In genomic region chr6:29697139-29697538, GRCm38 (mm10) we compare ENCODE assay signal across 24 mouse cellular contexts. TPM values are rescaled to one million over a fixed set of nuclear protein-coding genes. Genes with fewer than 3 reads are reported as not detected.
DNase-seq lines count a peak whose midpoint lies in the region; ATAC-seq and TF ChIP-seq lines count a peak whose summit lies in the region.
"Had no signal": no experiment of that assay in that cellular context is flagged by ENCODE, and none has a peak within 500 bp of the region (broad histone marks: within the 10 kb centered on the region; RNA-seq: fewer than 3 reads in every experiment).

No protein-coding gene starts in this region.

- peak overlapping the region; percentile 75 for H3K27ac ChIP-seq in heart, embryonic 11.5 days (ENCODE audit: low read depth, low read length)
- H3K27ac ChIP-seq in midbrain, embryonic 11.5 days (ENCODE audit: low read depth, low read length): no peak overlapping the region
- H3K27ac ChIP-seq in midbrain, embryonic 15.5 days: no peak overlapping the region
- peak overlapping the region; percentile 95 for H3K27ac ChIP-seq in liver, postnatal 0 days (ENCODE audit: low read depth)
- no peak overlapping the region for H3K27ac ChIP-seq in neural tube, embryonic 15.5 days (replicated peaks)
- H3K27ac ChIP-seq: embryonic facial prominence, embryonic 13.5 days; kidney, embryonic 15.5 days; left cerebral cortex, adult 2 months had no signal

- intact Hi-C loops in heart, postnatal 36 days (cut with DNase I): no loop called here

- TF ChIP-seq EP300 in liver, postnatal 0 days (IDR thresholded peaks at IDR 0.05; ENCODE audit: low read depth): no peak

- no peak for DNase-seq in heart, postnatal 36 days
- DNase-seq in midbrain, embryonic 11.5 days (ENCODE audit: low spot score, missing footprints): no peak
- DNase-seq in liver: peak; percentile 46
- DNase-seq in liver, postnatal 0 days: no peak
- DNase-seq: B cell, adult 2 months; cerebellum, adult 9-11 months; heart, adult 11 months; heart, postnatal 10 days; kidney, postnatal 4 days; layer of hippocampus, adult 9-11 months; left cerebral cortex, postnatal 4 days; lung, adult 18-20 months; lung, postnatal 36 days; right cerebral cortex, postnatal 14 days; thymus, adult 2 months had no signal

- H3K4me3 ChIP-seq in heart, embryonic 11.5 days (ENCODE audit: low read depth, low read length): peak overlapping the region; percentile 8; the same call in 1 of the 2 replicates
- no peak overlapping the region for H3K4me3 ChIP-seq in midbrain, embryonic 11.5 days (ENCODE audit: low read depth, low read length)
- no peak overlapping the region for H3K4me3 ChIP-seq in midbrain, embryonic 15.5 days
- peak overlapping the region; percentile 95 for H3K4me3 ChIP-seq in liver, postnatal 0 days (ENCODE audit: low read depth, low read length)
- no peak overlapping the region for H3K4me3 ChIP-seq in neural tube, embryonic 15.5 days (replicated peaks)
- H3K4me3 ChIP-seq: embryonic facial prominence, embryonic 13.5 days; kidney, embryonic 15.5 days; left cerebral cortex, adult 2 months; myocyte had no signal

- no peaks in the 10 kb centered on the region for H3K36me3 ChIP-seq in heart, embryonic 11.5 days (ENCODE audit: control insufficient read depth, insufficient read depth, low read length)
- H3K36me3 ChIP-seq in midbrain, embryonic 11.5 days (ENCODE audit: control insufficient read depth, insufficient read depth, low read length): no peaks in the 10 kb centered on the region
- no peaks in the 10 kb centered on the region for H3K36me3 ChIP-seq in midbrain, embryonic 15.5 days (replicated peaks)
- peaks cover 13% of the 10 kb centered on the region; the same call in 1 of the 2 replicates for H3K36me3 ChIP-seq in liver, postnatal 0 days (replicated peaks; ENCODE audit: insufficient read depth, low read length)
- H3K36me3 ChIP-seq in neural tube, embryonic 15.5 days: no peaks in the 10 kb centered on the region
- H3K36me3 ChIP-seq: embryonic facial prominence, embryonic 13.5 days; kidney, embryonic 15.5 days had no signal

- TF ChIP-seq CTCF in liver, postnatal 0 days (IDR thresholded peaks at IDR 0.05; ENCODE audit: low read depth): no peak

- ATAC-seq in heart, embryonic 11.5 days (replicated peaks; ENCODE audit: insufficient number of reproducible peaks, low FRiP score, low TSS enrichment): no peak
- no peak for ATAC-seq in midbrain, embryonic 11.5 days (ENCODE audit: low FRiP score)
- no peak for ATAC-seq in midbrain, embryonic 15.5 days (replicated peaks)
- no peak for ATAC-seq in liver, postnatal 0 days
- ATAC-seq in neural tube, embryonic 15.5 days (ENCODE audit: low FRiP score): no peak
- ATAC-seq: hindbrain, embryonic 16.5 days; intestine, postnatal 0 days had no signal

- peaks cover 8% of the 10 kb centered on the region; the same call in 1 of the 2 replicates for H3K4me1 ChIP-seq in heart, embryonic 11.5 days (ENCODE audit: control insufficient read depth, insufficient read depth, low read length)
- peaks cover 10% of the 10 kb centered on the region for H3K4me1 ChIP-seq in midbrain, embryonic 11.5 days (ENCODE audit: control insufficient read depth, insufficient read depth, low read length)
- peaks cover 11% of the 10 kb centered on the region for H3K4me1 ChIP-seq in midbrain, embryonic 15.5 days
- peaks cover 37% of the 10 kb centered on the region for H3K4me1 ChIP-seq in liver, postnatal 0 days (ENCODE audit: insufficient read depth)
- H3K4me1 ChIP-seq in neural tube, embryonic 15.5 days: peaks cover 19% of the 10 kb centered on the region

- H3K27me3 ChIP-seq in heart, embryonic 11.5 days (ENCODE audit: control insufficient read depth, insufficient read depth, low read length): peaks cover 9% of the 10 kb centered on the region
- H3K27me3 ChIP-seq in midbrain, embryonic 11.5 days (ENCODE audit: control insufficient read depth, insufficient read depth, low read length): no peaks in the 10 kb centered on the region
- H3K27me3 ChIP-seq in midbrain, embryonic 15.5 days (replicated peaks): peaks cover 5% of the 10 kb centered on the region
- 0 out of 2 replicates have a peak, but pooled peaks cover 8% of the 10 kb centered on the region for H3K27me3 ChIP-seq in liver, postnatal 0 days (ENCODE audit: insufficient read depth, low read length)
- H3K27me3 ChIP-seq in neural tube, embryonic 15.5 days (replicated peaks): peaks cover 26% of the 10 kb centered on the region

- peak overlapping the region; percentile 99 for H3K4me2 ChIP-seq in heart, embryonic 11.5 days
- no peak overlapping the region for H3K4me2 ChIP-seq in midbrain, embryonic 11.5 days
- H3K4me2 ChIP-seq in midbrain, embryonic 15.5 days: no peak overlapping the region
- peak overlapping the region; percentile 93 for H3K4me2 ChIP-seq in liver, postnatal 0 days (ENCODE audit: low read depth, low read length)
- H3K4me2 ChIP-seq in neural tube, embryonic 15.5 days: no peak overlapping the region
- H3K4me2 ChIP-seq: embryonic facial prominence, embryonic 13.5 days; kidney, embryonic 15.5 days had no signal

- no peaks in the 10 kb centered on the region for H3K9me3 ChIP-seq in heart, embryonic 11.5 days (replicated peaks; ENCODE audit: control insufficient read depth, low read length)
- H3K9me3 ChIP-seq in midbrain, embryonic 11.5 days (ENCODE audit: control insufficient read depth, low read length): no peaks in the 10 kb centered on the region
- no peaks in the 10 kb centered on the region for H3K9me3 ChIP-seq in midbrain, embryonic 15.5 days
- no peaks in the 10 kb centered on the region for H3K9me3 ChIP-seq in liver, postnatal 0 days (ENCODE audit: low read length)
- no peaks in the 10 kb centered on the region for H3K9me3 ChIP-seq in neural tube, embryonic 15.5 days (replicated peaks)
- H3K9me3 ChIP-seq: embryonic facial prominence, embryonic 13.5 days; kidney, embryonic 15.5 days had no signal

- H3K9ac ChIP-seq in heart, embryonic 11.5 days (ENCODE audit: low read depth, low read length): peak overlapping the region; percentile 56
- peak overlapping the region; percentile 18; the same call in 1 of the 2 replicates for H3K9ac ChIP-seq in midbrain, embryonic 11.5 days (ENCODE audit: low read length)
- H3K9ac ChIP-seq in midbrain, embryonic 15.5 days: no peak overlapping the region
- H3K9ac ChIP-seq in liver, postnatal 0 days (replicated peaks): peak overlapping the region; percentile 99
- H3K9ac ChIP-seq in neural tube, embryonic 15.5 days (replicated peaks): no peak overlapping the region
- H3K9ac ChIP-seq: embryonic facial prominence, embryonic 13.5 days; kidney, embryonic 15.5 days had no signal

RNA-seq across cellular contexts. Expression of gene Tspan33, which starts 3.1 kb away (rescaled TPM):
- 11.9 and 12.1 TPM in 2 replicates for polyA plus RNA-seq in heart, embryonic 11.5 days (2014; fragmentation: Nextera tagmentation; extraction: Ambion mirVana)
- total RNA-seq in heart, postnatal 36 days (2021): 1 to 10 TPM; 1.2 to 1.5 TPM
- 4.9 and 6.8 TPM in 2 replicates for polyA plus RNA-seq in midbrain, embryonic 11.5 days (2014; fragmentation: Nextera tagmentation; extraction: Ambion mirVana)
- 6.5 and 8.3 TPM in 2 replicates for polyA plus RNA-seq in midbrain, embryonic 15.5 days (2015; fragmentation: Nextera tagmentation; extraction: Ambion mirVana)
- 84.8 and 87.5 TPM in 2 replicates for polyA plus RNA-seq in liver, postnatal 0 days (2015; fragmentation: Nextera tagmentation; extraction: Ambion mirVana)
- 11.0 and 12.9 TPM in 2 replicates for polyA plus RNA-seq in neural tube, embryonic 15.5 days (2015; fragmentation: Nextera tagmentation; extraction: Ambion mirVana)

RNA-seq across cellular contexts. Expression of gene Smo, which starts 38.2 kb away (rescaled TPM):
- polyA plus RNA-seq in heart, embryonic 11.5 days (2014; fragmentation: Nextera tagmentation; extraction: Ambion mirVana): 21.8 and 22.4 TPM in 2 replicates
- total RNA-seq in heart, postnatal 36 days (2021): 10 to 100 TPM in 1 of 2 experiments, 1 to 10 TPM in 1; 9.0 to 10.0 TPM
- 38.6 and 44.5 TPM in 2 replicates for polyA plus RNA-seq in midbrain, embryonic 11.5 days (2014; fragmentation: Nextera tagmentation; extraction: Ambion mirVana)
- polyA plus RNA-seq in midbrain, embryonic 15.5 days (2015; fragmentation: Nextera tagmentation; extraction: Ambion mirVana): 12.3 and 14.2 TPM in 2 replicates
- polyA plus RNA-seq in liver, postnatal 0 days (2015; fragmentation: Nextera tagmentation; extraction: Ambion mirVana): 2.2 and 2.5 TPM in 2 replicates
- 10.8 and 18.3 TPM in 2 replicates for polyA plus RNA-seq in neural tube, embryonic 15.5 days (2015; fragmentation: Nextera tagmentation; extraction: Ambion mirVana)

Comparison
In these comparisons a context has a peak if more than half of its experiments do, and no peak if none do; other contexts are left out.
1. H3K9ac ChIP-seq: peak in heart, embryonic 11.5 days (single experiment), midbrain, embryonic 11.5 days (single experiment) and liver, postnatal 0 days (single experiment); none in midbrain, embryonic 15.5 days (single experiment) and neural tube, embryonic 15.5 days (single experiment).
2. H3K27ac ChIP-seq: peak in heart, embryonic 11.5 days (single experiment) and liver, postnatal 0 days (single experiment); none in midbrain, embryonic 11.5 days (single experiment), midbrain, embryonic 15.5 days (single experiment) and neural tube, embryonic 15.5 days (single experiment).
3. H3K4me2 ChIP-seq: peak in heart, embryonic 11.5 days (single experiment) and liver, postnatal 0 days (single experiment); none in midbrain, embryonic 11.5 days (single experiment), midbrain, embryonic 15.5 days (single experiment) and neural tube, embryonic 15.5 days (single experiment).
4. H3K4me3 ChIP-seq: peak in heart, embryonic 11.5 days (single experiment) and liver, postnatal 0 days (single experiment); none in midbrain, embryonic 11.5 days (single experiment), midbrain, embryonic 15.5 days (single experiment) and neural tube, embryonic 15.5 days (single experiment).